Mouse (Mus musculus) kidney, embryonic 15.5 days (tissue): ENCODE data around the gene Adarb1. TPM values are rescaled to one million over a fixed set of nuclear protein-coding genes. Genes with fewer than 3 reads are reported as not detected.

ENCODE experiments used
- ATAC-seq: fragments of 200-750 bp; cut with Nextera tagmentation; replicated peaks from 2 replicates; pipeline ENCODE4 v1.8.0; 2017; ENCODE audit warnings: moderate TSS enrichment; ENCODE audit not compliant: low FRiP score
- H3K27ac ChIP-seq: fragments of 300-500 bp; sonication (generic); 2 replicates; pipeline ENCODE4 v1.5.1; 2015; ENCODE audit warnings: mild to moderate bottlenecking, inconsistent platforms
- H3K27me3 ChIP-seq: fragments of 300-500 bp; sonication (generic); 2 replicates; pipeline ENCODE4 v1.6.1; 2015; ENCODE audit warnings: inconsistent platforms
- H3K36me3 ChIP-seq: fragments of 300-500 bp; sonication (generic); 2 replicates; pipeline ENCODE4 v1.6.1; 2015; ENCODE audit warnings: inconsistent platforms
- H3K4me1 ChIP-seq: fragments of 300-500 bp; sonication (generic); 2 replicates; pipeline ENCODE4 v1.6.1; 2015; ENCODE audit warnings: inconsistent platforms
- H3K4me2 ChIP-seq: fragments of 300-500 bp; sonication (generic); 2 replicates; pipeline ENCODE4 v1.6.1; 2015; ENCODE audit warnings: moderate library complexity, mild to moderate bottlenecking, inconsistent platforms
- H3K4me3 ChIP-seq: fragments of 300-500 bp; sonication (generic); replicated peaks from 2 replicates; pipeline ENCODE4 v1.5.1; 2015; ENCODE audit warnings: mild to moderate bottlenecking, inconsistent platforms
- H3K9ac ChIP-seq: fragments of 300-500 bp; sonication (generic); 2 replicates; pipeline ENCODE4 v1.6.1; 2015; ENCODE audit warnings: mild to moderate bottlenecking, inconsistent platforms
- H3K9me3 ChIP-seq: fragments of 300-500 bp; sonication (generic); replicated peaks from 2 replicates; pipeline ENCODE4 v1.6.1; 2016; ENCODE audit warnings: inconsistent platforms
- WGBS: fragments of 180-500 bp; shearing (Covaris S2); methylation state at CpG from one replicate; pipeline ENCODE4 v1.1.7; 2015; ENCODE audit warnings: mixed read lengths; 5-methylcytosine and 5-hydroxymethylcytosine counted together
- polyA plus RNA-seq: library from polyadenylated mRNA; unstranded; fragments of >200 nt; fragmentation: Nextera tagmentation; extraction: Ambion mirVana; gene quantifications from 2 replicates; pipeline ENCODE4 v1.2.1, GENCODE M21; 2015

Gene Adarb1
- polyA plus RNA-seq, 1 experiment from 2014 or later: 6.4 TPM

- Histone ChIP-seq H3K4me1 (0 out of 2 replicates have a peak, but pooled peaks cover 7% of the 10 kb centered on the region), H3K9me3 (no peaks in the 10 kb centered on the region), H3K27ac (no peak overlapping the region), H3K9ac (no peak overlapping the region), H3K4me3 (no peak overlapping the region), H3K36me3 (no peaks in the 10 kb centered on the region), H3K4me2 (no peak overlapping the region), H3K27me3 (no peaks in the 10 kb centered on the region)
- no peak for ATAC-seq
- WGBS: 78% methylated on average over 6 of the region's 6 CpGs
Observed at GRCm38 (mm10) chr10:77406486-77406885, 11.6 kb downstream of the Adarb1 start.

- H3K9me3 ChIP-seq: no peaks in the 10 kb centered on the region
- 78% methylated on average over 1 of the region's 1 CpGs for WGBS
- H3K4me2 ChIP-seq: no peak overlapping the region
- no peaks in the 10 kb centered on the region for H3K27me3 ChIP-seq
- H3K4me1 ChIP-seq: no peaks in the 10 kb centered on the region; the same call in 1 of the 2 replicates
- no peak for ATAC-seq
- no peak overlapping the region for H3K27ac ChIP-seq
- H3K9ac ChIP-seq: no peak overlapping the region
- no peak overlapping the region for H3K4me3 ChIP-seq
- no peaks in the 10 kb centered on the region for H3K36me3 ChIP-seq
Observed at GRCm38 (mm10) chr10:77402463-77402862, 15.6 kb downstream of the Adarb1 start.

- Histone ChIP-seq H3K9me3 (no peaks in the 10 kb centered on the region), H3K9ac (no peak overlapping the region), H3K27ac (no peak overlapping the region), H3K4me2 (no peak overlapping the region), H3K27me3 (no peaks in the 10 kb centered on the region), H3K4me3 (no peak overlapping the region), H3K4me1 (no peaks in the 10 kb centered on the region; the same call in 1 of the 2 replicates), H3K36me3 (no peaks in the 10 kb centered on the region)
- ATAC-seq: no peak
- 92% methylated on average over 6 of the region's 6 CpGs for WGBS
Observed at GRCm38 (mm10) chr10:77401039-77401438, 17.0 kb downstream of the Adarb1 start.

- no peaks in the 10 kb centered on the region; the same call in 1 of the 2 replicates for H3K4me1 ChIP-seq
- no peak overlapping the region for H3K9ac ChIP-seq
- no peak overlapping the region for H3K27ac ChIP-seq
- 87% methylated on average over 5 of the region's 5 CpGs for WGBS
- H3K4me2 ChIP-seq: no peak overlapping the region
- no peaks in the 10 kb centered on the region for H3K27me3 ChIP-seq
- no peaks in the 10 kb centered on the region for H3K9me3 ChIP-seq
- no peak overlapping the region for H3K4me3 ChIP-seq
- H3K36me3 ChIP-seq: no peaks in the 10 kb centered on the region
- ATAC-seq: no peak
Observed at GRCm38 (mm10) chr10:77399938-77400337, 18.1 kb downstream of the Adarb1 start.

GRCm38 (mm10) chr10:77398082-77398481 is 20.0 kb downstream of the Adarb1 start:
- 65% methylated on average over 3 of the region's 3 CpGs for WGBS
- Histone ChIP-seq H3K27ac (no peak overlapping the region), H3K4me2 (no peak overlapping the region), H3K9ac (no peak overlapping the region), H3K4me3 (no peak overlapping the region), H3K27me3 (no peaks in the 10 kb centered on the region), H3K36me3 (no peaks in the 10 kb centered on the region), H3K9me3 (no peaks in the 10 kb centered on the region), H3K4me1 (no peaks in the 10 kb centered on the region; the same call in 1 of the 2 replicates)
- no peak for ATAC-seq

GRCm38 (mm10) chr10:77397056-77397642 is 20.9 kb downstream of the Adarb1 start:
- H3K4me2 ChIP-seq: no peak overlapping the region
- H3K27me3 ChIP-seq: no peaks in the 10 kb centered on the region
- 85% methylated on average over 6 of the region's 6 CpGs for WGBS
- H3K9ac ChIP-seq: no peak overlapping the region
- H3K27ac ChIP-seq: no peak overlapping the region
- no peaks in the 10 kb centered on the region for H3K36me3 ChIP-seq
- H3K4me3 ChIP-seq: no peak overlapping the region
- H3K9me3 ChIP-seq: no peaks in the 10 kb centered on the region
- no peaks in the 10 kb centered on the region; the same call in 1 of the 2 replicates for H3K4me1 ChIP-seq
- ATAC-seq: no peak

GRCm38 (mm10) chr10:77396015-77396414 is 22.1 kb downstream of the Adarb1 start:
- no peaks in the 10 kb centered on the region for H3K9me3 ChIP-seq
- WGBS: 90% methylated on average over 1 of the region's 1 CpGs
- ATAC-seq: no peak
- H3K4me3 ChIP-seq: no peak overlapping the region
- H3K36me3 ChIP-seq: no peaks in the 10 kb centered on the region
- no peak overlapping the region for H3K9ac ChIP-seq
- no peak overlapping the region for H3K27ac ChIP-seq
- H3K4me2 ChIP-seq: no peak overlapping the region
- no peaks in the 10 kb centered on the region; the same call in 1 of the 2 replicates for H3K4me1 ChIP-seq
- H3K27me3 ChIP-seq: no peaks in the 10 kb centered on the region

- Histone ChIP-seq H3K9ac (no peak overlapping the region), H3K36me3 (no peaks in the 10 kb centered on the region), H3K27ac (no peak overlapping the region), H3K4me2 (no peak overlapping the region), H3K4me1 (no peaks in the 10 kb centered on the region), H3K9me3 (no peaks in the 10 kb centered on the region), H3K27me3 (no peaks in the 10 kb centered on the region), H3K4me3 (no peak overlapping the region)
- ATAC-seq: no peak
- 92% methylated on average over 6 of the region's 6 CpGs for WGBS
Observed at GRCm38 (mm10) chr10:77391072-77391471, 27.0 kb downstream of the Adarb1 start.

- no peaks in the 10 kb centered on the region for H3K36me3 ChIP-seq
- H3K27ac ChIP-seq: no peak overlapping the region
- no peaks in the 10 kb centered on the region for H3K4me1 ChIP-seq
- H3K4me3 ChIP-seq: no peak overlapping the region
- WGBS: 93% methylated on average over 1 of the region's 1 CpGs
- H3K27me3 ChIP-seq: no peaks in the 10 kb centered on the region
- no peak for ATAC-seq
- no peaks in the 10 kb centered on the region for H3K9me3 ChIP-seq
- H3K9ac ChIP-seq: no peak overlapping the region
- no peak overlapping the region for H3K4me2 ChIP-seq
Observed at GRCm38 (mm10) chr10:77387558-77387957, 30.5 kb downstream of the Adarb1 start.

GRCm38 (mm10) chr10:77385731-77386130 is 32.3 kb downstream of the Adarb1 start:
- WGBS: 85% methylated on average over 4 of the region's 4 CpGs
- no peak overlapping the region for H3K4me2 ChIP-seq
- no peak overlapping the region for H3K27ac ChIP-seq
- H3K4me1 ChIP-seq: 0 out of 2 replicates have a peak, but pooled peaks cover 7% of the 10 kb centered on the region
- H3K27me3 ChIP-seq: no peaks in the 10 kb centered on the region
- H3K36me3 ChIP-seq: no peaks in the 10 kb centered on the region
- no peaks in the 10 kb centered on the region for H3K9me3 ChIP-seq
- no peak overlapping the region for H3K4me3 ChIP-seq
- no peak for ATAC-seq
- H3K9ac ChIP-seq: no peak overlapping the region

- no peak for ATAC-seq
- Histone ChIP-seq H3K36me3 (no peaks in the 10 kb centered on the region), H3K4me1 (0 out of 2 replicates have a peak, but pooled peaks cover 7% of the 10 kb centered on the region), H3K9me3 (no peaks in the 10 kb centered on the region), H3K4me2 (no peak overlapping the region), H3K27ac (no peak overlapping the region), H3K4me3 (no peak overlapping the region), H3K9ac (no peak overlapping the region), H3K27me3 (no peaks in the 10 kb centered on the region)
- 82% methylated on average over 8 of the region's 8 CpGs for WGBS
Observed at GRCm38 (mm10) chr10:77383045-77383444, 35.0 kb downstream of the Adarb1 start.

- H3K4me1 ChIP-seq: 0 out of 2 replicates have a peak, but pooled peaks cover 7% of the 10 kb centered on the region
- H3K27me3 ChIP-seq: no peaks in the 10 kb centered on the region
- no peaks in the 10 kb centered on the region for H3K36me3 ChIP-seq
- no peak overlapping the region for H3K9ac ChIP-seq
- ATAC-seq: no peak
- peak overlapping the region; percentile 32; the same call in 1 of the 2 replicates for H3K27ac ChIP-seq
- H3K4me3 ChIP-seq: no peak overlapping the region
- H3K4me2 ChIP-seq: no peak overlapping the region
- H3K9me3 ChIP-seq: no peaks in the 10 kb centered on the region
- 50% methylated on average over 2 of the region's 2 CpGs for WGBS
Observed at GRCm38 (mm10) chr10:77381191-77381590, 36.9 kb downstream of the Adarb1 start.

GRCm38 (mm10) chr10:77380716-77381115 is 37.4 kb downstream of the Adarb1 start:
- Histone ChIP-seq H3K27ac (peak overlapping the region; percentile 32; the same call in 1 of the 2 replicates), H3K36me3 (no peaks in the 10 kb centered on the region), H3K4me1 (0 out of 2 replicates have a peak, but pooled peaks cover 7% of the 10 kb centered on the region), H3K27me3 (no peaks in the 10 kb centered on the region), H3K4me2 (no peak overlapping the region), H3K9me3 (no peaks in the 10 kb centered on the region), H3K9ac (no peak overlapping the region), H3K4me3 (no peak overlapping the region)
- no peak for ATAC-seq
- WGBS: 68% methylated on average over 6 of the region's 6 CpGs
